Mouse (Mus musculus): ENCODE results near the gene Fam19a2. TPM values are rescaled to one million over a fixed set of nuclear protein-coding genes. Genes with fewer than 3 reads are reported as not detected.
A peak's percentile ranks its signal among the peaks of the same experiment; 100 is the strongest.

Fam19a2 gene
- polyA plus RNA-seq (2012; rRNA removed), result 20.1 and 33.0 TPM in 2 replicates

DNA sequence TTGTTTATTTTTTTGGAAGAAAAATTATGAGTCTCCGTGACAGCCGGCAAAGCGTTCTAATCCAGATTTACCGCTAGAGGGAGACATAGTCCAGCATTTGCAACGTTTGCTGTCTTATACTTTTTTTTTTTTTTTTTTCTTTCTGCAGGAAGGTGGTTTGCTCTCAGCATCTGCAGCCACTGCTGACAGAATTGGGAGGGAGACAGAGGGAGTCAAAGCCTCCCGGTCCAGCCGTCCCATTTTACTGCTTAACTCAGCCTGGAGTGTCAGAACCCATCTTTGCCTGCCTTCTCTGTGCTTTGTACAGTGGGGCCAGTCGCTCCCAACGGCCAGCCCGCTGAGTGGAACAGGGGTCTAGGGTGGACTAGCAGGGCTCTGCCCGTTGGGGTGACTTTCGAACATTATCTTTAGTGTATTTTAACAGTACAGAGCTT, at the start of gene Fam19a2:
Gene Fam19a2, plus strand, starts transcription at position 121 of the 434 bp plus-strand sequence.
- DNase-seq (ENCODE audit: low read depth), result peak; percentile 94
- TF ChIP-seq POLR2A (IDR thresholded peaks at IDR 0.05; ENCODE audit: borderline replicate concordance, extremely low read depth, insufficient read depth, insufficient read length, poor library complexity, severe bottlenecking) (no peak), CTCF (IDR thresholded peaks at IDR 0.05; ENCODE audit: borderline replicate concordance, extremely low read depth, insufficient read depth, insufficient read length) (peak; percentile 69; the same call in 1 of the 2 replicates)

DNA sequence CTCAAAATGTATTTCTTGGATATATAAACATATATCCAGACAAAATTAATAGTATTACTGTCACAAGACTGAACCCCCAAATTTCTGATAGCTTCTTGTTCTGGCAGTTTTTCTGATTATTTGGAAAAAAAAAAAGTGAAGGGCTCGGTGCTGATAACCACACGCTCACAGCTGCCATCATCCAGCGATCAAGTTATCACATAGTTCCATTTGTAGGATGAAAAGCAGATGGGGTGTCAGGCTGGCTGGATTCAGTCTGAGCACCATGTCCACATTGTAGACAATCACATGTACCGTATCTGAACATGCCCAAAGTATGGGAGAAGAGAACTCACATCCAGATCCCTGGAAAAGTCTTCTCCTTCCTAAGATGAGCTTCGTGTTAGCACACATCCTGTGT, 41.0 kb upstream of the Fam19a2 start:
- DNase-seq (ENCODE audit: low read depth), result no peak
- TF ChIP-seq CTCF (IDR thresholded peaks at IDR 0.05; ENCODE audit: borderline replicate concordance, extremely low read depth, insufficient read depth, insufficient read length) (no peak), POLR2A (IDR thresholded peaks at IDR 0.05; ENCODE audit: borderline replicate concordance, extremely low read depth, insufficient read depth, insufficient read length, poor library complexity, severe bottlenecking) (no peak)

DNA sequence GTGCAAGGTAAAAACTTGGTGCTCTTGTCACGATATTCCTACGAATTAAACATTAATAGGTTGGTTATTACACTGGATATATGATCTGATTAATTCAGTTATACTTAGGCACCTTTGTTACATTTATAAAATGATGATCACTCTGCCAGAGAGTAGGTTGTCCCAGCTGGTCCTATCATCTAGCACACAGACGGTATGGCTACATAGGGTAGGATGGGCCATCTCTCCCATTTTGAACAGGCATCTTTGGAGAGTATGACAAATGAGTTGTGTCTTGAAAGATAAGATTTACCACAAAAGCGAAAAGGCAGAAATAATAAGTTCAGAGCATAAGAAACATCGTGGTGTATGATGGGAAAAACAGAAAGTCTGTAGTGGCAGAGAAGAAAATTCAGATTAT, 34.4 kb upstream of the Fam19a2 start:
- TF ChIP-seq CTCF (IDR thresholded peaks at IDR 0.05; ENCODE audit: borderline replicate concordance, extremely low read depth, insufficient read depth, insufficient read length), result no peak
- TF ChIP-seq POLR2A (IDR thresholded peaks at IDR 0.05; ENCODE audit: borderline replicate concordance, extremely low read depth, insufficient read depth, insufficient read length, poor library complexity, severe bottlenecking), result no peak
- DNase-seq (ENCODE audit: low read depth), result no peak

DNA sequence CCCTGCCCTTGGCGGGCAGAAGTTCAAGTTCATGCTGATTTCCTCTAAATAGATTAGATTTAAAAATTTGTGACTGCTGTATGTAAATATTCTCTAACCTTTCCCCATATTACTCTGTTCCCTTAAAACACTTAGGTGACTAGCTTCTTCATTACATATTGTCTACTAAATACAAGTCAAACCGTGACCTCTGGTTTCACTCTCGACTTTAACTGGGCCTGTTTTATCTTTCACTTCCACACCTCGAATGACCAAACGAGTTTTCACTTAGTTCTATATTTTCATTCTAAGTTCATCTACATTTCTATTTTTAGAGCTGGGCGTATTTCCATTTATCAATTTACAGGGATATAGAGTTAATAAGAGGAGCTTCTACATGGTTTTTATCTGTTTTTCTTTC, 15.7 kb upstream of the Fam19a2 start:
- TF ChIP-seq POLR2A (IDR thresholded peaks at IDR 0.05; ENCODE audit: borderline replicate concordance, extremely low read depth, insufficient read depth, insufficient read length, poor library complexity, severe bottlenecking) (no peak), CTCF (IDR thresholded peaks at IDR 0.05; ENCODE audit: borderline replicate concordance, extremely low read depth, insufficient read depth, insufficient read length) (no peak)
- no peak for DNase-seq (ENCODE audit: low read depth)

DNA sequence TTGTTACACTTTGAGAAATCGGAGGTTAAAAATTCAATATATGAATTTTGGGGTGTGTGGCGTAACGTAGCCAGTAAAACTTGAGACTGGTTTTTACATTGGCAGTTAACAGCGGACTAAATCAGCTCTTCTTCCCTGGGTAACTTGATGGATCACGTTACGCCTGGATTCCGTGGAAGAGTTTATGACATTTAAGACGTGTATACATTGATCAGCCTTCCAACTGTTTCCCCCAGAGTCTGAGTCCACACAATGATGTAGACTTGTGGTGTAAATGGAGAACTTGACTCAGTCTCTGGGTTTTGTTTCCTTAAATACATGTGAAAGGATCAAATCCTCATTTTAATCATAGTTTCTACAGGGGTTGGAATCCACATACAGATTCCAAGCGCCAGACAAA, 11.9 kb upstream of the Fam19a2 start:
- TF ChIP-seq POLR2A (IDR thresholded peaks at IDR 0.05; ENCODE audit: borderline replicate concordance, extremely low read depth, insufficient read depth, insufficient read length, poor library complexity, severe bottlenecking) (no peak), CTCF (IDR thresholded peaks at IDR 0.05; ENCODE audit: borderline replicate concordance, extremely low read depth, insufficient read depth, insufficient read length) (no peak)
- no peak for DNase-seq (ENCODE audit: low read depth)

DNA sequence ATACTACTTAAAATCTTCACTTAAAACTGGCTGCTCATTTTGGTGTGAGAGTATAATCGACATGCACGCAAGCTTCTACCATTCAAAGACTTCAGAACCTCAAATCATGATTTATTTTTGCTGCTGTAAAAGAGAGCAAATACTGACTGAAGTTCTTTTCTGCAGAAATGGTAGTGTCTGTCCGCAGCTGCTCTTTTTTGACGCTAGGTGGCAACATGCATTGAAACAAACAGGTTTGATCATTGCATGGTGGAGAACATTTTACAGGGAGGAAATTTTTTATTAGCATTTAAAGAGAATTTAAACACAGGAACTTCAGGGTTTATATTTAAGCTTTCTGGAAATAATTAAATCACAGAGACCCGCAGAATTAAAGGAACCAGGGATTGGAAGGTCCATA, 9.5 kb upstream of the Fam19a2 start:
- TF ChIP-seq POLR2A (IDR thresholded peaks at IDR 0.05; ENCODE audit: borderline replicate concordance, extremely low read depth, insufficient read depth, insufficient read length, poor library complexity, severe bottlenecking) (no peak), CTCF (IDR thresholded peaks at IDR 0.05; ENCODE audit: borderline replicate concordance, extremely low read depth, insufficient read depth, insufficient read length) (peak; percentile 68; the same call in 1 of the 2 replicates)

DNA sequence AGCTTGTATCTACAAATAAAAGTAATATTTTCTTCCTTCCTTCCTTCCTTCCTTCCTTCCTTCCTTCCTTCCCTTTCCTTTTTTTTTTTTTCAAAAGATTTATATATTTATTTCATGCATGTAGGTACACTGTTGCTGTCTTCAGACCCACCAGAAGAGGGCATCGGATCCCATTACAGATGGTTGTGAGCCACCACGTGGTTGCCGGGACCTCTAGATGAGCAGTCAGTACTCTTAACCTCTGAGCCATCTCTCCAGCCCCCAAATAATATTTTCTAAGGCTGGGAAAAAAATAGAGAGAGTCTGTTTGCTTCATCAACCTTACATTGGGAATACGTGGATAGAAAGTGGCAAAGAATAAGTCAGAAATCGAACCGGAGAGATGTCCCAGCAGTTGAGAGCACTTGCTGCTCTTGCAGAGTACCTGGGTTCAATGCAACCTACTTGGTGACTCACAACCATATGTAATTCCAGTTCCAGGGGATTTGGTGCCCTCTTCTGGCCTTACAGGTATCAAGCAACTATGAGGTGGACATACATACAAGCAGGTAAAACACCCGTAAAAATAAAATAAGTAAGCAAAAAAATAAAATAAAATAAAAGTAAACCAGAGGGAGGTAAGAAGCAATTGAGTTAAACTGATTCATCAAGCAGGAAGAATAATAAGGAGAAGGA, 8.0 kb upstream of the Fam19a2 start:
- no peak for TF ChIP-seq POLR2A (IDR thresholded peaks at IDR 0.05; ENCODE audit: borderline replicate concordance, extremely low read depth, insufficient read depth, insufficient read length, poor library complexity, severe bottlenecking)
- no peak for TF ChIP-seq CTCF (IDR thresholded peaks at IDR 0.05; ENCODE audit: borderline replicate concordance, extremely low read depth, insufficient read depth, insufficient read length)
- DNase-seq (ENCODE audit: low read depth), result no peak

More for the DNA sequence above, 9.5 kb upstream of the Fam19a2 start:
- DNase-seq (ENCODE audit: low read depth), result peak; percentile 77

DNA sequence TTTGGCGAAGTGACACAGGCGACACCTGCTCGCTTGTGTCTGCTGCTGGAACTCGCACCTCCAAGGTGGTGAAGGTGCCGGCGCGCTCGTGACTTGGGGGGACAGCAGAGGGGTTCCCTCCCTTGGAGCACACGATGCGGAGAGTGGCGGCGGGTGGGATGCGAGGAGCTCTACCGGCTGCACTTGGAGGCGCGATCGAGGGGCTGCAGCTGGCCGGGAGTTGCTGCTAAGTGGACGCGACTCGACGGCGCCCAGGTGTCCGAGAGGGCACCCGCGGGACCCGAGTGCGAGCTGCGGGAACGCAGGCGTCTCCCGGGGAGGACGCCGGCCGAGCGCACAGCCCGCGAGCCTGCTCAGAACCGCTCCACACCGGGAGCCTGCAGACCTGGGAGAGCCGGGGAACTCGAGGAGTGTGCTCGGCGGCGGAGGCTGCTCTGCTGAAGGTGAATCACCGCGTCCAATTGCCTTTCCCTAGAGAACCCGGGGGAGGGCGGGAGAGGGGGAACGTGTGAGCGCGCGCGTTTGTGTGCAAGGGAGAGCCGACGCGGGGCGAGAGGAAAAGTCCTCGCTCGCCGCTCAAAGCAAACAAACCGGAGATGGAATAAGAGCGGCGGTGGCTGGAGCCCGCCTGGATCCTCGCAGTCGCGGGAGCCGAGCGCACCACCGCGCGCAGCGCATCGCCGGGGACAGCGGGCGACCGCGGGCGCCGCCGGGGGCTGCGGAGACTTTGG, 830 bp downstream of the Fam19a2 start:
- DNase-seq (ENCODE audit: low read depth), result peak; percentile 82
- TF ChIP-seq CTCF (IDR thresholded peaks at IDR 0.05; ENCODE audit: borderline replicate concordance, extremely low read depth, insufficient read depth, insufficient read length), result no peak
- TF ChIP-seq POLR2A (IDR thresholded peaks at IDR 0.05; ENCODE audit: borderline replicate concordance, extremely low read depth, insufficient read depth, insufficient read length, poor library complexity, severe bottlenecking), result no peak

DNA sequence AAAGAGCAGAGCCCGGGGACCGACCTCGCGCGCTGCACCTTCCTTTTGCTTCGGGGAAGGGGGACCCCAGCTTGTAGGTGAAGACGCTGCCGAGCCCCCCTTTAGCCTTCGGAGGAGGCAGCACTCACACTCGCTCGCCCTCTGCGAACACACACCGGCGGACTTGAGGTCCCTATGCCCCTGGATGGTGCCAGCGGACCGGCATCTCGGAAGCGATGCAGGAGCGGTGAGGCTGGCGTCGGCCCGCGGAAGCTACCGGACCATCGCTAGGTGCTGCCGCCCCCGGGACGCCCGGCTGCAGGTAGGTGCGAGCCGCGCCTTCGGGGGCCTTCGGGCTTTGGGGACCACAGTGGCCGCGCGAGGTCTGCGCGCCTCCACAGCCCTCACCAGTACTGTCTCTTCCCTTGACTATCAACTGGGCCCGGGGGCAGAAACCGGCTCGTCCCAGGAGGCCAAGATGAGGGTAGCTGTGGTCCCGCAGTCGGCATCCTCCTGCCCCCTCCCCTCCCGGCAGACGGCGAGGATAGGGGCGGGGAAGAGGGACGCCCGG, 1.5 kb downstream of the Fam19a2 start:
- DNase-seq (ENCODE audit: low read depth), result peak; percentile 62
- no peak for TF ChIP-seq CTCF (IDR thresholded peaks at IDR 0.05; ENCODE audit: borderline replicate concordance, extremely low read depth, insufficient read depth, insufficient read length)
- TF ChIP-seq POLR2A (IDR thresholded peaks at IDR 0.05; ENCODE audit: borderline replicate concordance, extremely low read depth, insufficient read depth, insufficient read length, poor library complexity, severe bottlenecking), result no peak

DNA sequence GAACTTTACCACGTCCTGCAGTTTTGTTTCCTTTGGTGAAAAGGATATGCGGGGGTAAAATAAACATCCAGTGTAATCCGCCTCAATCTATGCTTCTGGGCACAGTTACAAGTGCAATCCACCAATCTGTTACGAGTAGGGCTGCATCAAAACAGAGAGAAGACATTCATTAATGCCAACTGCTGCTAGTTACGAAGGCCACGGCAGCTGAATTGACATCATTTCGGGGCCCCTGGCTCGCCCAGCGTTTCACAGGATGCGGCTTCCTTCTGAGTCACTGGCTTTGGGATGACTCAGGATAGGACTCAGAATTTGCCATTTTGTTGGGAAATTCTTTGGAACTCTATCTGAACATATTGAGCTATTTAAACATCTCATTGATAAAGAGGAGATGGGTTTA, 4.8 kb downstream of the Fam19a2 start:
- TF ChIP-seq POLR2A (IDR thresholded peaks at IDR 0.05; ENCODE audit: borderline replicate concordance, extremely low read depth, insufficient read depth, insufficient read length, poor library complexity, severe bottlenecking) (no peak), CTCF (IDR thresholded peaks at IDR 0.05; ENCODE audit: borderline replicate concordance, extremely low read depth, insufficient read depth, insufficient read length) (no peak)
- DNase-seq (ENCODE audit: low read depth), result peak; percentile 55

DNA sequence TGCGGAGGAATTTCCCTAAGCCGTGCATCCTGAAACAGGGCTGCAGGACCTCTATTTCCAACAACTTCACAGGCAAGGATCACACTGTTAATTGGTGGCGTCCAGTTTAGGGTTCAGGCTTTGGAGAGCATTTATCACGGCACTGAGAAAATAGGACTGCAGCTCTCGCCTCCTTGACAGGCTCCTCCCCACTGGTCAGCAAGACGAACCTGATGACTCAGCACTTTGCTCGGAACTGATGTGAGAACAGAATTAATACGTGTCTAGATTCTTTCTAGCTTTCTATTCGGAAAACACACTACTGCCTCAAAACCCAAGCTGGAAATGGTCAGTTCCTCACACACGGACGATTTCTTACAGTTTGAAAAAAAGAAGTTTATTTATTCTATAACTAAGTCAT, 10.8 kb downstream of the Fam19a2 start:
- no peak for TF ChIP-seq POLR2A (IDR thresholded peaks at IDR 0.05; ENCODE audit: borderline replicate concordance, extremely low read depth, insufficient read depth, insufficient read length, poor library complexity, severe bottlenecking)
- no peak for DNase-seq (ENCODE audit: low read depth)

Measured in brain, embryonic 14.5 days (tissue).